Mouse (Mus musculus): Measurements from ENCODE around the gene Pin1.
"Not testable (repeated sequence)": the region's sequence is repeated elsewhere in the genome, so short reads cannot be mapped to it uniquely, and the experiment has no call there.

The Pin1 gene

DNA sequence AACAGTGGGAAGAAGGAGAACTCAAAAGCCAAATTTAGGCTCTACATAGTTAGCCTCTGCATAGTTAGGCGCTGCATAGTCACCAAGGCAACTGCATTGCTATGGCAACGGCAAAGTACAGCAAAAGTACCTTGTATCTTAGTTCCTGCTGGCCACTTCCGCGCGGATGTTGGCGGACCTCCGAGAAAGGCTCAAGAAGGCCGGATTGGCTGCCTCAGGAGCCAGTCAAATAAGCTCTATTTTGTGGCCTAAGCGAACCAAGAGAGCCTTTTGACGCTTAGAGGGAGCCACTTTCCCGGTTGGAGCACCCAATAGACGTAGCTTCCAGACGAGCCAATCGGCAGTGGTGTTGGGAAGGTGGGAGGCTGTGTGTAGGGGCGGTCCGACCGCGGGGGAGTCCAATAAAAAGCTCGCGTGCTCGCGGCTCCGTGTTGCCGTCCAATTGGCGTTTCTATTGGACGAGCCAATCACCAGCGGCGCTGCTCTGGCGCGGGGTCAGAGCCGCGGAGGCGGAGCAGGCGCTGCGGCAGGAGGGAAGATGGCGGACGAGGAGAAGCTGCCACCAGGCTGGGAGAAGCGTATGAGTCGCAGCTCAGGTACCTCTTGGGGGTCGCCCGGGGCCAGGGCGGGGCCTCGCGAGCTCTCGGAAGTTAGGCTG lies at the start of gene Pin1:
Gene Pin1 (plus strand): TSS at position 494 of the 658 bp plus-strand sequence.
- peak; percentile 98 for DNase-seq

DNA sequence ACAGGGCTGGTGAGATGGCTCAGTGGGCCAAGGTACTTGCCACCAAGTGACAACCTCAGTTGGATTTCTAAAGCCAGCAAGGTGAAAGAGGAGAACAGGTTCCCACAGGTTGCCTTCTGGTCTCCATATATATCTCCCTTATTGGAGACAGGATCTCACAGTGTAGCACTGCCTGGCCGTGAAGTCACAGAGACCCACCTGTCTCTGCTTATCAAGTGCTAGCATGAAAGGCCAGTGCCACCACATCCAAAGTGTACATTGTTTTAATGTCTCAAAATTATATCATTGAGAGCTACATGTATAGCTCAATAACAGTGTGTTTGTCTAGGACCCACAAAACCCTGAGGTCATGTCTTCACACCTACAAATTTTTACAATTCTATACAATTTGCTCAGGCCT lies 45.6 kb upstream of the Pin1 start:
- no peak for DNase-seq

DNA sequence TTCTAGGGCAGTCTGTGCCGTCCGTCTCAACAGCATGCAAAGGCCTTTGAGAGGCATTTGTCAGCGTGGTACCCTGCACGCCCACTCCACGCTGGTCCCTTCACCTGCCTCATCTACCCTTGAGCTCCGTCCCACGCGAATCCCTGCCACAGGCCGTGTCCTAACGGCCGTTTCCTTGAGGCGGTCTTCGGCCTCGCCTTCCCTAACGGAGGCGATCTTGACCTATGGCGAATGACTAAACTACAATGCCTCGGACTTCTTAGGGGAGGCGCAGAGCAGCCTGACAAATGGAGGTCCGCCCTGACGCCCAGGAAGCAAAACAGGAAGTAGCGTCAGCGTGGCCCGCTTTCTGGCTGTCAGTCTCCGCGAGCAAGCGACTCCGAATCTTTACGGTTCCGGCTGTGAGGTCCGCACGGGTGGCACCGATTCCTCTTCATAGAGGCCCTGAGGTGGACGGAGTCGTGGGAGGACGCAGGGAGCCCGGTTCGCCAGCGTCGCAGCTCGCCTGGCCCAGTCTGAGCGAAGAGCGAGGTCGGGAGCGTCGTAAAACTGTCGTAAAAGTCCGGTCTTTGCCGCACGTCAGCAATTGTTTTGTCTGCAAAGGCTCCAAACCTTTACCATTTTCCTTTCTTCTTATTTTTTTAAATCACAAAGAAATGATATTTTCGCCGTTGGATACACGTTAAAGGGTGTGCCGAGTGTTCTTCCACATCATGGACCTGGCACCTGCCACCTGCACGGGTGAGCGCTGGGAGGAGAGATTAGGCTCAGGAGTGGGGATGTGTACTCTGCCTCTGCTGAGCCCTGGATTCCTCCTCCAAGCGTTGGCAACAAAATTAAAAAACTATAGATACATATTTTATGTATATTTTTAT lies 44.6 kb upstream of the Pin1 start:
- peak; percentile 95 for DNase-seq

DNA sequence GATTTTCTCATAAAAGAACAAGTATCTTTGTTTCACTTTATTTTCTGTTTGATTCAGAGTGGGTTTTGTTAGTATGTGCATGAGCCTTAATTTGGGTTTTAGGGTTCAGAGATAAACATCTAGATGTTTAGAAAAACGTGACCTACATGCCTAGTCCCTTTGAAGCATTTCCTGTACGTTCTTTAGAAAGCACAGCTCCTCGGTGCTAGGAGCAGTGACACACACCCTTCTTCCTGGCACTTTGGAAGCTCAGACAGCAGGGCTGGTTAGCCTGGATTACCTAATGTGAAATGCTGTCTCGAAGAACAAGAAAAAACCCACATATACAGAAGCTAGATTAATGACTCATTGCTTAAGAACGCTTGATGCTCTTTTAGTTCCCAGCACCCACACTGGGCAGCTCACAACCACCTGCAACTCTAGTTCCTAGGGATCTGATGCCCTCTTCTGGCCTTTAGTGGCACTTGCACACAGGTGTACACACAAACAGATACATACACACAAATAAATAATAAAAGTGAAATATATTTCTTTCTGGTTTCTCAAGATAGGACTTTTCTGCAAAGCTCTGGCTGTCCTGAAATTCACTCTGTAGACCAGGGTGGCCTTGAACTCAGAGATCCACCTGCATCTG lies 41.9 kb upstream of the Pin1 start:
- no peak for DNase-seq

DNA sequence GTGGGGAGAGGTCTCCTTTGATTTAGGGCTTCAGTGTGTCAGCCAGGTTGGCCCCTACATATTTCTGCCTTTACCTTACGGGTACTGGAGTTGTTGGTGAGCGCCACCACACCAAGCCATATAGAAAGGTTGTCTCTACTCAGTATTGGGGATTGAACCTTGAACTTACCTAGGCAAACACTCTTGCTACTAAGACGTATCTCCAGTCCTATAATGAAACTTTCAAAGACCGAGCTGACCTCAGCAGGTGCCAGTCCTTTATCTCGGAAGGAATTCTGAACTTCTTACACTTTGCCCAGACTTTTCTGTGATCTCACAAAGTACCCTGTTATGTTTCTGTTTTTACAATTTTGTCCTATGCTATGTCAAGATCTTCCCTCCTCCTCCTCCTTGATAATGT lies 39.9 kb upstream of the Pin1 start:
- no peak for DNase-seq

DNA sequence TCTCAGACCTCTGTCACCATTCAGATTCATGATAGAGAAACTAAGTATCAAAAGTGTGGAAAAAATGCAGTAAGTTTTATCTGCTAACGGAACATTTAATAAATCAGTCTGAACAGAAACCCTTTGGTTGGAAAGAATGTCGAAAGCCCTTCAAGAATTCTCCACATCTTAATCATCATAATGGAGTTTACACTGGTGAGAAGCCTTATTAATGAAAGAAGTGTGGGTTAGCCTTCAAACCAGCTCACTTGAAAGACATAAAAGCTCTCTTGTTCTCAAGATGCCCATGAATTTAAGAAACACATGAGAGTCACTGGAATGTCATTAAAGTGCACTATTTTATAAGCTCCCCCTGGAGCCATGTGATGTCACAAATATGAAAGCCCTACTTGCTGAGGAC lies 35.2 kb upstream of the Pin1 start:
- DNase-seq = no peak

DNA sequence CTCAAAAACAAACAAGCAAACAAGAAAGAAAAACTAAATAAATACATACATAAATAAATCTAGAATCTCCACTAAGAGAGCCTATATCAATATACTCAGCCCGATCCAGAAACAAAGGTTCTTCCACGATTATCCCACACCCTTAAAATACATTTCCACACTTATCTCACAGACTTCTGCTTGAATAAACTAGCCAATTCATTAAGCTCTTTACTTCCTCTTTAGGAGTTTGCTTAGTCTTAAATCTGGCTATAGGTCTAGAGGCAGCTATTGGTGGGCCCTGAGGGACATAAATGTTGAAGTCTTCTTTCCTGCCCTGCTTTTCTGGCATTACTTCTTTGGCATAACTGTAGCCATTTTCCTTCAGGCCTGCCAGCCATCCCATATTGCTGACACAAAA lies 20.6 kb upstream of the Pin1 start:
- DNase-seq = no peak

DNA sequence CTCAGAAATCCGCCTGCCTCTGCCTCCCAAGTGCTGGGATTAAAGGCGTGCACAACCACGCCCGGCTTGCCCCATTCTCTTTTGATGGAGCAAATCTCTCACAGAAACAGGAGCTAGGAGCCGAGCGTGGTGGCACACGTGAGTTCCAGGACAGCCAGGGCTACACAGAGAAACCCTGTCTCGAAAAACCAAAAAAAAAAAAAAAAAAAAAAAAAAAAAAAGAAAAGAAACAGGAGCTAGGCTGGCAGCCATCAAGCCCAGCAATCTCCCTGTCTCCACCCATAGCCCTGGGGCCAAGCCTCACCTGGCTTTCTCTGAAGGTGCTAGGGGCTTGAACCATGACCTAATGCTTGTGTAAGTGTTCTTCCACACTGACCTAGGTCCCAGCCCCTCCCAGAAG lies 16.2 kb upstream of the Pin1 start:
- not testable (repeated sequence) for DNase-seq

DNA sequence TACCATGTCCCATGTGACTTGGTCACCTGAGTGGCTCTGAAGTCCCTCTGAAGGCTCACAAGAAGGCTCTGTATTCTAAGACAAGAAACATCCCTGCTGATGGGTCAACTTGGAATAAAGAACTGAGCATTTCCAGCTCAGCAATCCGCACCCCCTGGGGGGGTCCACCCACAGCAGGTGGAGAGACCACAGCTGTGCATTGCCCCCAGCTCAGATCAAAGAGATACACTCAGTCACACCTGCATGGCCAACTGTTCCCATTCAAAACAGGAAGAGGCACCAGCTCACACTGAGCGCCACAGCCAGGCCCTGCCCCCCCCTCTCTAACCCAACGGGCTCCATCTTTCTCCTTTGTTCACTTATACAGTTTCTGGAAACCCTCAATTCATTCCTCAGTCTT lies 15.6 kb upstream of the Pin1 start:
- DNase-seq = no peak

DNA sequence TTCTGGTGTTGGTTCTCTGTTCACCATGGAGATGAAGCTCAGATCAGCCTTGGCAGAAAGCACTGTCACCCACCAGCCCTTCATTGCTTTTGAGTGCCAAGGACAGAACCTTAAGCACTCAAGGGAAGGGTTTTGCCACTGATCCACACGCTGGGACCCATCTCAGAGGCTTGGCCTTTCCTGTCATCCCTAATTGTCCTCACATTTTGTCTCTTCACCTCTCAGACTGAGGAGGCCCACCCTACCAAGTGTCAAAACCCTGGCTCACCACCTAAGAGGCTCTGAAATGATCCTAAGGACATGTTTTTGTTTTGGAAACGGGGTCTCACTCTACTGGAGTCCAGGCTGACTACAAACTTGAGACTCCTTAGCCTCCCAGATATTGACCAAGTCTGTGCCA lies 15.1 kb upstream of the Pin1 start:
- DNase-seq = no peak

DNA sequence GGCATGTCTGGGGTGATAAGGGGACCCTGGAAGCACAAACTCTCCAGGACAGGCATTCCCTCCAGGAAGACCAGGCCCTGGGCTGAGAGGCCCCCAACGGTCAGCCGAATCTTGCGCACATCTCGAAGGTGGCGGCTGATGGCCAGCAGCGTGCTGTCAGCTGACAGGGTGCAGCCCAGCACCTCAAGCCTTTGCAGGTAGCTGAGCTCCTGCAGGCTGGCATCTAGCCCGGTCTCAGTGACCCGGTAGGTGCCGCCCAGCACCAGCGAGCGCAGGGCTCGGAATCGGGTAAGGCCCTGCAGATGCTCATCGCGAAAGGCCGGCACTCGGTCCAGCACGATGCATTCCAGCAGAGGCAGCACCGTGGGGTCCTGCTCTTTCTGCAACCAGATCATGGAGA lies 13.3 kb upstream of the Pin1 start:
- DNase-seq = no peak

DNA sequence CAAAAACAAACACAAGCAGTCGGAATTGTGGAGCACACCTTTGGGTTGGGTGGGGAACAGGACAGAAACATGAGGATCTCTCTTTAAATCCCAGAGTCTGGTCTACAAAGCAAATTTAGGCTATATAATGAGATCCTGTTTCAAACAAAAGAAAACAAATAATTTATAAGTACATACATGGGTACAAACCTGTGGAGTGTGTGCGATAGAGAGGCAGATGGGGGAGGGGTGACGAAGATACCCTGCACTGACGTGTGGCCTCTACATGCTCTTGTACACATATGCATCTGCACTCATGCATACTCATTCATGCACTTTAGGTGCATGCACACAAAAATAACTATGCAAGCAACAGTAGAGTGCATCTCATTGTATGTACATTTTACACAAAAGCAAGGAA lies 12.4 kb upstream of the Pin1 start:
- DNase-seq = no peak

DNA sequence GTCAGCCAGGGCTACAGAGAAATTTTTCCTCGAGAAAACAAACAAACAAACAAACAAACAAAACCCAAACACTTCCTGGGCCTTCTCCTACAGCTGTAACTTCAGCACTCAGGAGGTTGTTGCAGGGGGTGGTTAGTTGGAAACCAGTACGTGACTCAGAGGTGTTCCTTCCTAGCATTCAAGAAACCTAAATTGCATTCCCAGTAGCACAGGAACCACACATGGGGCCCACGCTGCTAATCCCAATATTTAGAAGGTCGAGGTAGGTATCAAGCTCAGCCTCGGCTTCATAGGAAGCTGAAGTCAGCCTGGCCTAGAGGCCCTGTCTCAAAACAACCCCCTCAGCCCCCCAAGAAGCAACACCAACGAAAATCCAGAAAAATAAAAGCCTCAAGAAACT lies 10.4 kb upstream of the Pin1 start:
- no peak for DNase-seq

DNA sequence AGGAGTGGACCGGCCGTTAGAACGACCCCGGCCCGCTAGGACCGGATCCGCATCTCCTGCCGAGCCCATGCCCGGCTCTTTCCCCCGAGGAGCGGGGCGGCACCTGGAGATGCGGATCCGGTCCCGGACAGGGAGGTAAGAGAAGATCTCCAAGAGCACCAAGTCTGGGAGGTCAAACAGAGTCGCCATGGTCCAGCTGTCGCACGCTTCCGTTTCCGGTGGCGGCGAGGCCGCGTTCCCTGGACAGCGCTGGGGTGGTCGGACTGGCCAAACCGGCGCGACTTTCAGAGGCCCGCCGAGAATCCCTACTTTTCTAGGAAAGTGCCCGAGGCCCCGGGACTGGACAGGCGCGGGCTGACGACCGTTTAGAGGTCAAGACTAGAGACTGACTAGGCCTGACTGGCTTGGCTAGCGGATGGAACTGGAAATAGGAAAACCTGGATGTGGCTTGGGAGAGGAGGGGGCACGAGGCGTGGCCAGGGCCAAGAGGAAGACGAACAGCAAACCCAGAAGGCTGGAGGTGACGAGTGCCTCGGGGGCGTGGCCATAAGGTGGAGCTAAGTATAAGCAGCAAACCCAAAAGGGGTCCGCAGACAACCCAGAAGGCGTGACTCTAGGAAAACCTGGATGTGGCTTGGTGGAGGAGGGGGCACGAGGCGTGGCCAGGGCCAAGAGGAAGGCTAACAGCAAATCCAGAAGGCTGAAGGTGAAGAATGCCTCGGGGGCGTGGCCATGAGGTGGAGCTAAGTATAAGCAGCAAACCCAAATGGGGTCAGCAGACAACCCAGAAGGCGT lies 9.6 kb upstream of the Pin1 start, which contains the start of gene Ubl5:
Gene Ubl5 (plus strand): TSS at position 778 of the 795 bp plus-strand sequence.
- DNase-seq = peak; percentile 97

DNA sequence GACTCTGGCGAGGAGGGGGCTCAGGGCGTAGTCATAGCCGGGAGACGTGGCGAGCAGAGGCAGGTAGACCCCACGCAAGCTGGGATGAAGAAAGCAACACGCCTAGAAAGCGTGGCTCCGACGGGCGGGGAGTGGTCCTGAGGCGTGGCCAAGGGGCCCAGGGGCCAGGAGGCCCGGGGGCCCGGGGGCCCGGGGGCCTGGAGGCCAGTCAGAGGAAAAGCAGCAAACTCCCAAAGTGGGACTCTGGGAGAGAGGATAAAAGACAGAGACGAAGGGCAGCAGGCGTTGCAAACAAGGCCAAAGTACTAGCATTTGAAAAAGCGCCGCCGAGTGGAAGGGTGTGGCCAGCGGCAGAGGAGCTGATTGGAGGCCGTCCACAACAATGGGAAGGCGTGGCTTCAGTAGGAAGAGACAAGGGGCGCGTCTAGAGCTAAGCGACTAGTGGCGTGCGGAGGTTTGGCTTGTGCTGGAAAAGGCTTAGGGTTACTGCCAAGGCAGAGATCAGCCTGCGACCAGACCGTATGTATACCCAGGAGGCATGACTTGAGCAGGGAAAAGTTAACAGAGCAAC lies 8.9 kb upstream of the Pin1 start:
- peak; percentile 95 for DNase-seq

DNA sequence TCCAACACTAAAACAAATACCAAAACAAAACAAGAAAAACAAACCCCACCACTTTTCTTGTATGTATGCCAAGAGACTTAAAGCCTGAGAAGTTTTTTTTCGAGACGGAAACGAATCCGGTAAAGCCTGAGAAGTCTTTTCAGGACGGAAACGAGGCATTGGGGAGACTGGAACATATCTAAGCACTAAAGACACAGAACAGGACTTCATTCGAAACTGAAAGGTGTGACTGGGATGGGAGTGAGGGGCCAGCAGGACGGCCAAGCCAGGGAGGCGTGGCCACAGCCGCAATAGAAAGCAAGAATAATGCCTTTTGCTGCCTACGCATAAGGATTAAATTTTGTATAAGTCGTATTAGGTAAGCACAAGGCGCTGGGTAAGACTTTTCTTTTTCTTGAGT lies 8.1 kb upstream of the Pin1 start:
- DNase-seq = no peak

DNA sequence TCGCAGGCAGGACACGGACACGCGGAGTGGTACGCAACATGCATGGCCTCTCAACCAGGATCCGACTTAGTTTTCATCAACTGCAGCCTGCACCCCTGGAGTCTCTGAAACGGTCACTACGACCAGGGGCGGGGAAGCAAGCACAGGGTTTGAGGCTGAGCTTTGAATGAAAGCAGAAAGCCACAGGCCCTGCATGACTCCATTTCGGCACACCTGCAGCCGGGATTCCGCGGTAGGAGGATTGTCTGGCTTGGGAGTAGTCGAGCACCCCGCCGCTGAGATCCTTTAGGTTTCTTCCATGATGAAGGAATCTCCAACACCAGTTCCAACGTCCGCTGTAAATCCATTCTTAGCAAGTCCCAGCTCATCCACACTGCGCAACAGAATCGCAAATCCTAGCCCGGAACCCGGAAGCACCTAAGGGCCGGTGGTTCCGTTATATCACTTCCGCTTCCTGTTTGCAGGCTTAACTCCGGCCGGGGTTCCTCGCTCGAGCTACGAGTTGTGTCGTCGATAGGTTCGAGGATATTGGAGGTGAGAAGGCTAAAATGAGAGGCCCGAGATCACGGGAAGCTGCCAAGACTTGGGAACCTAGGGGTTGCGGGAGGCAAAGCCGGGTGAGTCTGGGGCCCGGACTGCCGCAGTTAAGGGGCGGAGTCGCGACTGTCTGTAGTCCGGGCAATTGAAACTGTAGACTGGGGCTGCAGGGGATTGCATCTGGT lies 7.4 kb upstream of the Pin1 start, which contains the start of gene Fbxl12:
Gene Fbxl12 (minus strand): TSS at position 408 of the 722 bp plus-strand sequence.
- DNase-seq = peak; percentile 93

DNA sequence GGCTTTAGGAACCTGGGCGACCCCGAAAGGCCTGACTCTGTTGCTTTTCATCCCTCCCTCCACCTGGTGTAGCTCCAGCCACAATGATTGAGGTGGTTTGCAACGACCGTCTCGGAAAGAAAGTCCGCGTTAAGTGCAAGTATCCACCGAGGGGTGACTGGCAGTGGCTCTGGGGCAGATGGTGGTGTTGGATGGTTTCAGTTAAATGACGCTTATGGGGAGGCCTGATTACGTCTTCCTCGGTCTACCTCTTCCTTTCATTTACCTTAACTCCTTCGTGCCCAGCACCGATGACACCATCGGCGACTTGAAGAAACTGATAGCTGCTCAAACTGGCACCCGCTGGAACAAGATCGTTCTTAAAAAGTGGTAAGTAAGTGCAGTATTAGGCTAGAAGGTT lies 6.8 kb upstream of the Pin1 start:
- DNase-seq = no peak

DNA sequence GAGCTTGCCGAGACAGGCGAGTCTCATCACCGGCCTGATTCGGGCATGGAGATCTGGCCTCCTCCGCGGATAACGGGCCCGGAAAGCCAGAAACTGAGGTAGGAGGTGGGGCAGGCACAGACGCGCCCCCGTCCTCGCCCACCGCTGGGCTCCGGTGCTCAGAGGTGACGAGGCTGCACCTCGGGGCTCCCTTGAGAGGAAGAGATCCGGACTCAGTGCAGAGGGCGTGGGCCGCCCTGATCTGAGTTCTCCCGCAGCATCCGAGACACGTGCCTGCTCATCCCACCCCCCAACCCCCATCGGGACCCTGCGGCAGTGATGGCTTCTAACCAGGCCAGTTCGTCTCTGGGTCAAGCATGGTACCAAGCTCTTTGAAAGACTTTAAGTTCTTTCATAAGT lies 364 bp downstream of the Pin1 start:
- DNase-seq = no peak

DNA sequence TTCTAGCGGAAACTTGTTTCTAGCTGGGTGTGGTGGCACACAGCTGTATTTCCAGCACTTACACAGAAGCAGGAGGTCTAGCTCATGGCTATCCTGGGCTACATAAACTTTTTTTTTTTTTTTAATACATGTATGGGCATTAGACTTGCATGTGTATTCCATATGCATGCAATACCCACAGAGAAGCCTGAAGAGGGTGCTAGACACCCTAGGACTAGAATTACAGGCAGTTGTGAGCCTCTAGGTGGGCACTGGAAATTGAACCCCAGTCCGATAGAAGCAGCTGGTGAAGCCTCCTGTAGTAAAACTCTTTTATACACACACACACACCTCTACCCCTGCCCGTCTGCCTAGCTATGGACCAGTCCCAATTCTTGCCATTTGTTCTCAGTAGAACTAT lies 2.0 kb downstream of the Pin1 start:
- no peak for DNase-seq

DNA sequence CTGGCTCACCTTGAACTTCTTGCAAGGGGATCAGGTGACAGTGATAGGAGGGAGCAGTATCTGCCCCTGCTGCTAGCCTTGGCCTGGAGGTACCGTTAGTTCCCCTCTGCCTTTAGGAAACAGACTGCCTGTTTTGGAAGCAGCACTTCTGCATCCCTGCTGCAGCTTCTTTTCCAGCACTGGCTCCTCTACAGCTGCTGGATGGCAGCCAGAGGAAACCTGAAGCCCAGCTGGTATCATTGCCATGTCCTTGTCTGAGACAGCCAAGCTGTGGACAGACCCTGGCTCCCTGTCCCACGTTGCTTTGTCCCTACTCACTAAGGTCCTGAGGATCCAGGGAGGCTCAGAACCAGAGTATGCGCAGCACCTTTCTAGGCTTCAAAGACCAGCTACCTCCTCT lies 5.7 kb downstream of the Pin1 start:
- DNase-seq = no peak

DNA sequence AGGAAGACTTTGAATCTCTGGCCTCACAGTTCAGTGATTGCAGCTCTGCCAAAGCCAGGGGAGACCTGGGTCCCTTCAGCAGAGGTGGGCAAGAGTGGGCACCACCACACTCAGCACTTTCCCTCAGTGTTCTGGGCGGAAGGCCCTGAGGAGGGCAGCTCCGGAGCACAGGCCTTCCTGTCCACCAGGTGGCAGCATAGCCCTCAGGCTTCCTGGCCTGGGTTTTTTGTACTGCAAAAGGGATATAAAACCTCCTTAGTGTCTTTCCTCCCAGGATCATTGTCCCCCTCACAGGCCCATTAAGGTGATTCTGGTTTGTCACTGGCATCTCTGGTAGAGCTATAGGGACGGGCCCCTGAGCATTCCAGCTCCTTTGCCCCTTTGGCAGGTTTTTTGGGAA lies 10.4 kb downstream of the Pin1 start:
- peak; percentile 81 for DNase-seq
